Mouse (Mus musculus) adrenal gland, postnatal 36 days (tissue): Measurements from ENCODE around the gene Insl6. TPM values are rescaled to one million over a fixed set of nuclear protein-coding genes. Genes with fewer than 3 reads are reported as not detected.

Experiments used
- DNase-seq, 2 experiments: peaks; one replicate each; pipeline ENCODE4 v3.0.0; 2021; ENCODE audit warnings: mixed read lengths in 1 of 2
- long read RNA-seq, 2 experiments: library from polyadenylated mRNA; stranded (forward); transcript quantifications; one replicate each; pipeline ENCODE4 v2.0.0; 2021; ENCODE audit warnings: borderline sequencing depth in 2 of 2
- total RNA-seq, 2 experiments: library from RNA; stranded (reverse); gene quantifications; 2 replicates each; pipeline ENCODE4 v1.2.3; 2021

The Insl6 gene
- total RNA-seq: under 1 TPM; 0.76 to 0.82 TPM
- long read RNA-seq, experiment 1, partial matches to known transcripts: 0 of 1 reads
- long read RNA-seq, experiment 1, other reads (novel, unspliced or antisense): 0 of 1 reads
- long read RNA-seq, experiment 2: 0 reads

DNA sequence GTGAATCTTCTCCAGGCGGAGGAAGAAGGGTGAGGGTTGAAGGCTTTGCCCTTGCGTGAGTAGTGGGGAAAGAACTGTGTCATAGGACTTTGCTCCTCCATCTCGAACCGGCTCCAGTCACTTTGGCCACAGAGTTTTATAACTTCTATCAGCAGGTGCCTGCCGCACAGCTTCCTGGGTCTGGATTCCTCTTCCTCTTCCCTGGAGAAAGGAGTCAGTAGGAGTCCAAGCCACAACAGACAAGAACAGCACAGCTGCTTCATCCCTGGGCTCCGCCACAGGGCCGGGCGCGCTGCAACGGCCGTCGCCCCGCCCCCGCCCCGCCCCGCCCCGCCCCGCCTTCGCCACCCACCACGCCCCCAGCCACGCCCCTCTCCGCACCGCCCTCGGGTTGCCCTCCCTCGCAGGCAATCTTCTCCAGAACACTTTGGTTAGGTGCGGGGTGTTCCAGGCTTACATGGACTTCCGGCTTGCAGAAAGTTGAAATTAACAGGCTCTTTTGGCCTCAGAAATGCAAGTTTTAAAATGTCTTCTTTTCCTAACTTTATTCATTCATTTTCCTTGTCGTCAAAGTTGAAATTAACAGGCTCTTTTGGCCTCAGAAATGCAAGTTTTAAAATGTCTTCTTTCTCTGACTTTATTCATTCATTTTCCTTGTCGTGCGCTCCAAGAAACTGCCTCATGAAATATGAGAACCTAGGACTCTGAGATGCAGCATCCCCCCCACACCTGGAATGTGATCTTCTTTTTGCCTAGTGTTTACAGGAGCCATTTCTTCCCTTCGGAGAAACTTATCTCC is at the start of gene Insl6:
Insl6 (minus strand) TSS at position 304 of the 799 bp plus-strand sequence.
- DNase-seq: peak; percentile 79 to 89

DNA sequence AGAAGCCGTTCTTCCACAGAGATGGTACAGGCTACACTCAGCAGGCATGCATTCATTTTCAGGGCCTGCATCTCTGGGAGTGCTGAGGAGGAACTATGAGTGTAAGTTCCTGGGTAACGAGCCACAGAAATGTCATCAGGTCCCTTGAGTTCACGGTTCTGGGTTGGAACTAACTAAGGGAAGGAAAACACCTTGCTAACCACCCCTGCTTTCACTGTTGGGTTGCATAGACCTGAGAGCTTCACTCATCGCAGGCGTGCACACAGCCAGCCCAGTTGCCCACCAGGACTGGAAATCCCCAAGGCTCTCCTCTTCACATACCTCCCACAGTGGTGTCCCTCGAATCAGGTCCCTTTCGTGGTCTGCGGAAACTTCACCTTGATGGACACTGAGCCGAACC is 49.8 kb upstream of the Insl6 start:
- no peak for DNase-seq

DNA sequence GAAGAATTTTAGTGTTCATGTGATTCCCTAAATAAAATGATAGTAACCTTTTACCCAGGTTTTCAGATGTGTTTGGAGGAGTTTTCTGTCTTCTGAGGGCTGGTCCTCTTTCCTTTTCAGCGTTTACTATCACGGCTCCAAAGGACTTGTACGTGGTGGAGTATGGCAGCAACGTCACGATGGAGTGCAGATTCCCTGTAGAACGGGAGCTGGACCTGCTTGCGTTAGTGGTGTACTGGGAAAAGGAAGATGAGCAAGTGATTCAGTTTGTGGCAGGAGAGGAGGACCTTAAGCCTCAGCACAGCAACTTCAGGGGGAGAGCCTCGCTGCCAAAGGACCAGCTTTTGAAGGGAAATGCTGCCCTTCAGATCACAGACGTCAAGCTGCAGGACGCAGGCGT is 48.3 kb upstream of the Insl6 start:
- no peak for DNase-seq

DNA sequence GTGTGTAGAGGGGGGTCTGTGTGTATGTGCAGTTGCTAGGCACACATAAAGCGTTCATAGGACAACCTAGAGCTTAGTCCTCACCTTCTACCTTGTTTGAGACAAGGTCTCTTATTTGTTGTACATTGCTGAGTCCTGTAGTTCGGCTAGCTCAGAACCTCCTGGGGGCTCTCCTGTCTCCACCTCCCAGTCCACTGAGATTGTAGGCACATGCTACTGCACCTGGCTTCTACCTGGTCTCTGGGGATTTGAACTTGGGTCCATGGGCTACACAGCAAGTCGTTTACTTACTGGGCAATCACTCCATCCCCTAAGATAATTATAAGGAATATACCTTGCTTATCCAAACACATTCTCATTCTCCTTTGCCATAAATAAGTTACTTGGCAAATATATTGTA is 47.5 kb upstream of the Insl6 start:
- DNase-seq: no peak

DNA sequence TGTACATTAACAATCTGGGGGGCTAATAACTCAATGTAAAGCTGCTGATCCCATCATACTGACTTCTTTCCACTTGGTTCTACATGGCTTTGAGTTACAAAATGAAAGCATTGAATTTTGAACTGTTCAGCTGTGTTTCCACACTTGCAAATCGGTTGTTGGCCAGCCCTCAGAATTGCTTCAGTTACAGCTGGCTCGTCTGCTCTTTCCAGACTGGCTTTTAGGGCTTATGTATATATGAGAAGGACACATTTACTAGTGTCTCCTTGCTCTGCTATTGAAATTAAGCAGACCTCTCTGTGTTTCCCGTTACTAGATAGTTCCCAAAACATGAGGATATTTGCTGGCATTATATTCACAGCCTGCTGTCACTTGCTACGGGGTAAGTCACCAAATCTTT is 47.0 kb upstream of the Insl6 start:
- peak in 1 of 2 experiments; percentile 47 for DNase-seq

DNA sequence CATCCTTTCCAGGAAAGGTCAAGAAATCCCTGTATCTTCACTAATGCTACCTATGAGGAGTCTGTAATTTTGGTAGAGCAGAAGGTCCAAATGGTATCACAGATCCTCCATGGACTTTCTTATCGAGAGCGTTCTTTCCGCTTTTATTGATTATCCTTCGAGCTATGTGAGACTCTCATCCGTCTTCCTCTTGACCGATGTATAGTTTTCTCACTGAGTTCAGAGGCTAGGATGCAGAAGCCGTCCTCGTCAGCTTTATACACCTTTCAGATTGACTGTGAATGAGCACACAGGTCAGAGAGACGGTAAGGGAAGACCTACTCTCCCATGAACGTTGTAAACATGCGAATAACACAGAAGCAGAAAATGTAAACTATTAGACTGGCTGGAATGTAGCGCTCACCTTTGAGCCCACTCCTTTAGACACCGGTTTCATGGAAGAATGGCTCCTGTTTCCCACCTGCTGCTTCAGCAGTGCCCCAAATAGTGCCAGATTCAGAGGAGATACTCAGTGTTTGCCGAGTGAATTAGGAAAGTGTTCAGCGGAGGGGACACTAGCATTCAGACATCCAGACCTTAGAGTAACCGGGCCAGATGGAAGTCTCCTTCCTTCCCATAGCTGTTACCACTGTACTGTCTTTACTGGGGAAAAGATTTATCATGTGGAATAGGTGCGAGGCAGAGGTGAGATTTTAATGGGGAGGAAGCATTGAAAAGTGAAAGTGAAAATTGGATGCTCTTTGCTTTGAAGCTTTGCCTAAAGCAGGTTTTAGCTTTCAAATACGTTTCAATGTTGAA is 46.3 kb upstream of the Insl6 start:
- DNase-seq: no peak

DNA sequence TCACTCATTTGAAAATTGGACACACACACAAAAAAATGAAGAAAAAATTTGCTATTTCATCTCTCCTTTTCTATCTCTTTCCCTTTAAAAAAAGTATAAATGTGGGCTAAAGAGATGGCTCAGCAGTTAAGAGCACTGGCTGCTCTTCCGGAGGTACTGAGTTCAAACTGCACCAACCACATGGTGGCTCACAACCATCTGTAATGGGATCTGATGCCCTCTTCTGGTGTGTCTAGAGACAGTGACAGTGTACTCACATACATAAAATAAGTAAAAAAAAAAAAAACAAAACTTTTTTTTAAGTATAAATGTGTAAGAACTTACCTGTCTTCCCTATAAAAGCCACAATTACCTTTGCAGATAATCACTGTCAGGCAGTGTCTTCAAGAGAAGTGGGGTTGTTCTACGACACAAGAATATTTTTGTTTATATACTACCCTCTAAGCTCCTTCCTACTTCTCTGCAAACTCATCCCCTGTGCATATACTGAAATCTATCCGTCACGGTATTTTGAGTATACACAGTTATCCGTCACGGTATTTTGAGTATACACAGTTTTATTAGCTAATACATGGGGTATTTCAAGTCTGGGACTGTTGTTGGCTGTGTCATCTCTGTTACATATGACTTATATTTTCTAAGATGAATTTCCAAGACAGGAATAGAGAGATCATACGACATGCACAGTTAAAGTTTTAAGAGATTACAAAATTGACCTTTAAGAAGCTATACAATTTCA is 45.6 kb upstream of the Insl6 start:
- no peak for DNase-seq

DNA sequence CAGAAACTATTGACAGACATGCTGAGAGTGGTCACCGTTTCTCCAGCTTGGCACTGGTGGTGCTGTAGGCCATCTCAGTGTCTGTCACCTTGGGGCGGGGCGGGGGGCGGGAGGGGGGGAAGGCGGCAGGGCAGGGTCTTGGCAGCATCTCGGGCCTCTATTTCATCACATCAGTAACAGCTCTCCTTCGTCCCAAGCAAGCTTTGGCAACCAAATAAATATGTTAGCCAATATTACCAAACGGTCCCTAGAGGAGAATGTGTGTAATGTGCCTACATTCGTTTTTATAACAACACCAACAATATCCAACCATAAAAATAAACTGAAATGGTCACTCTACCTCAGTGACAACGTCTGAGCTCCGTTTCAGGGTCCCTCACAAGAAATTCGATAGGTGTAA is 45.0 kb upstream of the Insl6 start:
- peak in 1 of 2 experiments; percentile 7 for DNase-seq

DNA sequence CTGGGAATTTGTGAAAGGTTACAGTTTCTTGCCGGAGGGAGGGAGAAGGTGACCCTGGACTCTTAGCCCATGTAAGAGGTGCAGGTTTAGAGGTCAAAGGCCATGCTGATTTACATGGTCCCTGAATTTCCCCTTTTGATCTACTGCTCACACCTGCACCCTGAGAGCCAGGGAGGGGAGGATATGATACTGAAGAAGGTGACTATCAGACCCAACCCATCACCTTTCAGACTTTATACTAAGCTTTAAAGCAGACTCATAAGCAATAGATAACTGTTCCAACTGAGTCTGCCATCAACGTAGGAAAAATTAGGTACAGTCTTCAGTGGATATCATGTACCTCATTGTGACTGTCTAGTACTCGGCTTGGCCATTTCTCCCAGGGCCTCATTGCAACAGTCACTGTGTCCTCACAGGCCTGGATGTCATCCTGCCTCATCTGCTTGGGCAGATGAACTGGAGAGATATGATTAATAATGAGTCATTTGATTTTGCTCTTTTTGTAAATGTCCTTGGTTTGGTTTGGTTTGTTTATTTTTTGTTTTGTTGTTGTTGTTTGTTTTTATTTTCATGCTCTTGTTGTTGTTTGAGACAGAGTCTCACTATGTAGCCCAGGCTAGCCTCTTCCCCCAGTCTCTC is 43.6 kb upstream of the Insl6 start:
- DNase-seq: peak in 1 of 2 experiments; percentile 65

DNA sequence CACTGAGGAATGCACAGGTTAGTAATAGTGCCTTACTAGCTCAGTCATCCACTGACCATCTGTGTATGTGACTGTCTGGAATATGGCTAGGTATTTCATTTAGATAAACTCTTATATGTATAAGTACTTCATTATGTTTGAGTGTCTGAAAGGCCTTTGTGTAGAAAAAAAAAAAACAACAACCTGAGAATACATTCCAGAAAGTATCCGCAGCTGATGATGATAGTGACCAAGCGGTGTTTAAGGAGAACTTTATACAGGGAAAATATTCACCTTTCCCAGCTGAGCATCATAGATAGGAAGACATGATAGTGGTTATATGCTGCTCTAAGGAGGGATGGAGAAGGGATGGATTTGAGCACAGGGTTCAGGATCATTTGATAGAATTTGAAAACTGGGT is 42.9 kb upstream of the Insl6 start:
- DNase-seq: no peak

DNA sequence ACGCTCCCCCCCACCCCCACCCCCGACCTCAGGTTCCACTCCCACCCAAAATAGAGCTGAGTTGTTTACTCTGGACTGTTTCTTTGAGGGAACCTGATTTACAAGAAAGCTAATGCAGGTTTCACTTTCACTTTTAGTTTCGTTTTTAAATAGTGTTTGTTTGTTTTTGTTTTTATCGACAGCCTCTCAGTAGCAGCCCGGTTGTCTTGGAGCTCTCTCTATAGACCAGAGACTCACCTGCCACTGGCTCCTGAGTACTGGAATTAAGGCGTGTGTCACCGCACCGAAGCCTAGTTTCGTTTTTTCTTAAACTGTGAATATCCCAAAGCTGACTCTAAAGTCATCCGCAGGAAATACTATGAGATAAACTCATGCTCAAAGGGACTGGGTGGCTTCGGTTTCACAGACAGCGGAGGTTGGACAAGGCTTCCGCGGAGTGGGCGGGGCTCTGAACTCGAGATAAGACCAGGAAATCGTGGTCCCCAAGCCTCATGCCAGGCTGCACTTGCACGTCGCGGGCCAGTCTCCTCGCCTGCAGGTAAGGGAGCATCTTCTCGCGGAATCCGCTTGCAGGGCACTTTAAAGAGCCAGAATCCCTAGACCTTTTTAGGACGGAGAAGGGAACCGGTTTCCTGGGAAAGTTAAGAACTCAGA is 41.9 kb upstream of the Insl6 start, which contains the start of the genes Plgrkt and Cd274:
Plgrkt (minus strand) TSS at position 422 of the 654 bp plus-strand sequence.
Cd274 (plus strand) TSS at position 487 of the 654 bp plus-strand sequence.
- peak; percentile 91 to 93 for DNase-seq

DNA sequence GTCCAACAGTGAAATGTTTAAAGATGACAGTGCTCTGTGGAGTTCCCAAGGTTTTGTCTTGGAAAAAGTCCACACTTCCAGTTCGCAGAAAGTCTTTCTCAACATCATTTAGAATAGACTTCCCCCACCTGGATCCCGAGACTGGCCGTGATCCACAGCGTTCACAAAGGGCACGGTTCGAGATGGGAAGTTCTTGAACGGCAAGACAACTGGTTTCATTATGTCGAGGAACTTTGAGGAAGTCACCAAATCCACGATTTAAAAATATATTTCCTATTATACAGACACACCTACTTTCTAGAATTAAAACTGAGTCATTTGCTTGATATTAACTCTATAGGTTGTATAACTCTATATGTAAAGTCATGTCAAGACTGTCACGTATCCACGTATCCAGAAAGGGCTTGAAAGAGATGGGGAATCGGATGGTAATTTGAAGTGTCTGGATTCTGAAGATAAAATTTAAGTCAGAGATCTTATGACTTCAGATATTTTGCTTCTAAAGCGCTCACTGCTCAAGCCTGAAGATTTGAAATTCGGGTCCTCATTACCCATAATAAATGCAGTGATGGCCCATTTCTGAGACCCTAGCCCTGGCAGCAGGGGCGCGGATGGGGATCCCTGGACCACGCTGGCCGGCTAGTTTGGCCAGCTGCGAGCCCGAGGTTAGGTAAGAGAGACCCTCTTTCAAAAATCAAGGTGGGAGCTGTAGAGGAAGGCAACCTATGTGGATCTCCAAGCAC is 41.2 kb upstream of the Insl6 start:
- DNase-seq: no peak

DNA sequence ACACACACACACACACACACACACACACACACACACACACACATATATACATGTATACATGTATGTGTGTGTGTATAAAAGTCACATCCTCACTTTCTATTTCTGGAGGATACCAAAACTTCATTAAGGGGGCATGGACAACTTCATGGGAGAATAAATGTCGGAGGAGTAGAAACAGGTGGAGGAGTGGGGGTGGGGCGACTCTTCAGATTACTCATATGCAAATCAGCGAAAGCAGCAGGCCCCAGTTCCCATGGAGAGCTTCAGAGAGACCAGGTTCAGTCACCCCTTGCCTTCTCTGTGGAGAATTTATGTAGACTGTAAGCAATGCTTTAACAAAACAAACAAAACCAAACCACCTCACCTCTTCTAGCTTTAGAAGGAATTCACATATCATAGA is 39.9 kb upstream of the Insl6 start:
- no peak for DNase-seq

DNA sequence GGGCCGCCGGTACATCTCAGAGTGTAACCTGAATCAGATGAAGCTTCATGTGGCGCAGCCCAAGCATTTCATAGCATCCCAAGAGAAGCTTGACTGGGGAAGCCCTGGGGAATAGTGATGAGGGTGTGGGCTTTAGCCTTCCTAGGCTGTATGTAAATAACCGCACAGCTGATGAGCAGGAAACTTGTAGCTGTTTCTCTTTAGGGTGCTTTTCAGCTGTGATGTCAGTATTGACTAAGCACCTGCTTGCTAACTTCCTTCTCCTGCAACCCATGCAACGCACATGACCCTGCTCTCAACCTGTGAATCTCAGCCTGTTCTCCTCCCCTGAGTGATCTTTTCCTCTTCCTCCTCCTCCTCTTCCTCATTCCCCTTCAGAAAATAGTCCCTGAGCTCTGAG is 38.9 kb upstream of the Insl6 start:
- no peak for DNase-seq

DNA sequence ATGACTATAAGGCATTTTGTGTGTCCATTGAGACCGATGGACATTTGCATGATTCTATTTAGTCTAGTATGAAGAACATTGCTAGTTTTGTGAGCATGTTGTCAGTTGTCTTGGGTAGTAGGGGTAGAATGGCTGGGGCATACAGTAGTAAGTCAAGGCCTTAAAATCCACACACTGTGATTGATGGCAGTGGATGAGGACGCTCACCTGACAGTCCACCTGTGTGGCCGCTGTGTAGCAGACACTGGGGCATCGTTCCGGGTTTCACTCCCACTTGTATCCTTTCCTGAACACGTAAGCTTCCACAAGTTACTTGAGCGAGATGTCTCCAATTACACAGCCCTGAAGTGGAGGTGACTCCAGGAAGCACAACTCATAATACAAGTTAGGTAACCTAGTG is 38.4 kb upstream of the Insl6 start:
- DNase-seq: no peak

DNA sequence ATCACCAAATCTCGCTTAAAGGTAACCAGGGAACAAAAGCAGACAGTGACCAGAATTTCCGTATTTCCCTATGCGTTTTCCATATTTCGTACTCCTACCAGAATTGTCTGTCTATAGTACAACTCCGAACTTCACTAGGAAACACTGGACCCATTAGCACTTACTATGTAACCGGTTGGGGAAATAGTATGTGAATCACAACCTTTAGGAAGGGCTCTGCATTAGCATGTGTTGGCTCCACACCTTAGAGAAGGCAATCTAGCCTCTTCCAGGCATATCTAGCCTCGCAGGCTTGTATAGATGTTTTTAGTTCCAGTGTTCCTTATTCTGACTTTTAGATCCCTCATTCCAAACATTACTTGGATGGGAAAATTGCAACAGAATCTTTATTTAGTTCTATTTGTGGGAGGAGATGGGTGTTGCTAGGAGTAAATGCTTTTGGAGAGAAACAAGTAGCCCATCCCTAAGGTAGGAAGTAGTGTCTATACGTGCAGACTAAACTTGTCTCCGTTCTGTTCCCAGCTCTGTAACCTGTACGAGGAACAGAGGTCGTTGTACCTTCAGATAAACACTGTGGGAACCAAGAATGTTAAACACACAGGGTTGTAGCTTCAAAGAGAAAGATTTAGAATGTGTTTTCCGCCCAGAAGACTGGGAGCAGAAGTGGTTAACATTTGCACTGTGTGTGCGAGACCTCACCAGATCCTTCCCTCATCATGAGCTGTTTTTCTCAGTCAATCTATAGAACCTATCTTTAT is 37.2 kb upstream of the Insl6 start:
- DNase-seq: no peak

DNA sequence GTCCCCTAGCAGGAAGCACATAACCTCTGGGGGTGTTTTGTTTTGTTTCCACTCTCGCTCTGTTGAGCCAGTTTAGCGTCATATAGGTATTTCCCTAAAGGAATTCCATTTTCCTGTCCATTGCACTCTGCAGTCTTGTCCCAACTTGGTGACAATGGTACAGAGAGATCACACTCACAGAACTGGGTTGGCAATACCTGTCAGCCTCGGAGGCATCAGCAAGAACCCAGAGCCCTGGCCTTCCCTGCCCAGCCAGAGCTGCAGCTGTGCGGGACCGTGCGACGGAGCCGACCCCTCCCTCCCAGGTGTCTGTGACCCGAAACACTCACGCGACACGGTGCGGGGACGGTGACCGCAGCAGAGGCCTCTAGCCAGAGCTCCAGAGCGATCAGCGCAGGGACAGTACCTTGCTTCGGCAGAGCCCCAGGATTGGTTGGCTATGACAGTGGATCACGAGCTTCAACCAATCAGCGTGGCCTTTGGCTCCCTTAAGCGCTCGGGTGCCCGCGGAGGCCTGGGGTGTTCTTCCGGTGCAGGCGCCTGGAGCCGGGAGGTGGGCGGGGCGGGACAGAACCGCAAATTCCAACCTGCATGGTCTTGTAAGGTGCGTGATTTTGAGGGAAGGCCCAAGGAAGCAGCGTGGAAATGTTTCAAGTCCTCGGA is 36.4 kb upstream of the Insl6 start:
- DNase-seq: peak; percentile 94 to 95

DNA sequence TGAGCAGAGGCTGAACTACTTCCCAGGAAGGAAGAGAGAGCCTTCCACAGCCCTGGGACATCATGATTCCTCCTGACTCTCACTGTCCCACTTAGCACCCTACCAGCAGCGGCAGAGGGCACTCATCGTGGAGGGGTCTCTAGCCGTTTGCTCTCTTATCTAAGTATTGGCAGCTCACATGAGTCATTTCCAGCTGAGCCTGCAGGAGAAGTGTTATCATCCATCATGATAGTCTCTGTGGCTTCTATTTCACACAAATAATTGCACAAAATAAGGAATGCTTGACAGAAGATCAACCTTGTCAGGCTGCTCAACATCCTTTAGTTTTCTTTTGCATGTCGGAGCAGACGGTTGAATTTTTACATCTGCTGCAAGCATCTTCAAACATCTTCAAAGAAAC is 35.1 kb upstream of the Insl6 start:
- DNase-seq: no peak

DNA sequence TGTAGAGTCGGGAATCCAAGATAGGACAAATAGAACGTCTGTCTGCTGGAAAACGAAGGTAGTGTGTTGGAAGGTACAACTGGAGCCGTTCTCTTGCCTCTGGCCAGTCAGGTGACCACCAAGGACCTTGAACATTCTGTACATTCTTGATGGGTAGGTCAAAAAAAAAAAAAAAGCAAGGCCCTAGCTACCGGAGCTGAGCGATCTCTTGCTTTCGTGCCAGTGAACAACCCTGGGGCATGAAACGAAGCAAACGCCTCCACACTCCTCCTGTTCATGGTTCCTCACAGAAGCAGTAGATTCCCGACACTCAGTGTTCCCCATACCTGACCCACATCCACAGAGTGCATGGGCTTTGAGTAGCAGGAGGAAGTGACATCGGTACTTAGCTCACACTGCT is 31.1 kb upstream of the Insl6 start:
- no peak for DNase-seq
